Mouse (Mus musculus) A20 (cell line): Measurements from ENCODE around the gene Cplx3.

ENCODE experiments used
- DNase-seq: peaks from one replicate; pipeline ENCODE4 v3.0.0-alpha.2; 2011; ENCODE audit warnings: low read depth, low spot score

The Cplx3 gene

GRCm38 (mm10) chr9:57606139-57606851 is at the start of gene Cplx3:
Gene Cplx3, minus strand, starts transcription at chr9:57606281.
- no peak for DNase-seq

DNA sequence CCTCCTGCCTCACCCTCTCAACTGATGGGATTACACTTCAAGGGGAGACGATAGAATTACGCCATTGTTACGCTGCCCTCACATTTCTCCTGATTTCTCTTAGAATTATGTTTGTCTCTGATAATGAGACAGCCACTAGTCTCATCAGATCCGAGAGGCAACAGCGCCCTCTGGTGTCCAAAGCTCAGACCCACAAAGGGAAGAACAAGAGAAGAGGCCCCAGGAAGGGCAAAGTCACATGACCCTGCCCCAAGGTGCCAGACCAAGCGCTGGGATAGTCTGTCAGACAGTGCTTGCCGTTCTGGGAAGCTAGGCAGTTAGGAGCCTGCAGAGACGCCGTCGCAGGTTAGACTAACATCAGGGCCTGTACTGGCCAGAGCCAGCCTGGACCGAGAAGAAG is 49.7 kb upstream of the Cplx3 start:
- peak; percentile 92 for DNase-seq

DNA sequence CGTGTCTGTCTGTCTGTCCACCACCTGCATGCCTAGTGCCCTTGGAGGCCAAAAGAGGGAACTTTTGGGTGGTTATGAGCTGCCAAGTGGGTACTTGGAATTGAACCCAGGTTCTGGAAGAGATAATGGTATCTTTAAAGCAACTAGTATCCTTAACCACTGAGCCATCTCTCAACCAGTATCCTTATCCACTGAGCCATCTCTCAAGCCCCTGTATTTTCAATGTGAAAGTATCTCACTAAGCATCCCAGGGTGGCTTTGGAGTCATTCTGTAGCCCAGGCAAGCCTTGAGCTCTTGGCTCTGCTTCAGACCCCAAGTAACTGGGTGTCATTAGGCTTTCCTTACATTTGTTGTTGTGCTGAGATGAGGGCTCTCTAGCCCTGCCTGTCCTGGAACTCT is 48.9 kb upstream of the Cplx3 start:
- no peak for DNase-seq

- no peak for DNase-seq
Observed at GRCm38 (mm10) chr9:57653283-57653682, 47.2 kb upstream of the Cplx3 start, which contains the start of gene Csk. Gene Csk, minus strand, starts transcription at chr9:57653631.

DNA sequence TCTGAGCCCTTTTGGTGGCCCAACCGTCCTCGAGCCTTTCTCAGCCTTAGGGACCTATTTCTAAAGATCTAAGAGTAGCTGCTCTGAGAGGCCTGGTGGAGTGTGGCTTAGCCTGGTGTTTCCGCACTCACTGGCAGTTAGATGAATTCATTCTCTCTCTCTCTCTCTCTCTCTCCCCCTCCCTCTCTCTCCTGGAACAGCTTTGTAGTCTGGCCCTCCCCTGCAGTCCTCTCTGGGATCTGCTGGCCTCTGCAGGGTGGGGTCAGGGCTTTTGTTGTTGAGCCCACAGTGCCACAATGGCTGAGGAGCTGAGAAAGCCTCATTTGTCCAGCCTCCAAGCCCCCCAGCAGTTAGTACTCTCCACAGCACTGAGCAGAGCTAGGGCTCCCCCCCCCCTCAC is 46.8 kb upstream of the Cplx3 start:
- DNase-seq: no peak

- DNase-seq: no peak
Observed at GRCm38 (mm10) chr9:57652351-57652750, 46.3 kb upstream of the Cplx3 start.

GRCm38 (mm10) chr9:57650786-57651311 is 44.8 kb upstream of the Cplx3 start:
- peak; percentile 91 for DNase-seq

GRCm38 (mm10) chr9:57650130-57650785 is 44.2 kb upstream of the Cplx3 start:
- no peak for DNase-seq

- DNase-seq: no peak
Observed at GRCm38 (mm10) chr9:57647286-57648108, 41.4 kb upstream of the Cplx3 start.

- no peak for DNase-seq
Observed at GRCm38 (mm10) chr9:57646551-57647103, 40.5 kb upstream of the Cplx3 start.

DNA sequence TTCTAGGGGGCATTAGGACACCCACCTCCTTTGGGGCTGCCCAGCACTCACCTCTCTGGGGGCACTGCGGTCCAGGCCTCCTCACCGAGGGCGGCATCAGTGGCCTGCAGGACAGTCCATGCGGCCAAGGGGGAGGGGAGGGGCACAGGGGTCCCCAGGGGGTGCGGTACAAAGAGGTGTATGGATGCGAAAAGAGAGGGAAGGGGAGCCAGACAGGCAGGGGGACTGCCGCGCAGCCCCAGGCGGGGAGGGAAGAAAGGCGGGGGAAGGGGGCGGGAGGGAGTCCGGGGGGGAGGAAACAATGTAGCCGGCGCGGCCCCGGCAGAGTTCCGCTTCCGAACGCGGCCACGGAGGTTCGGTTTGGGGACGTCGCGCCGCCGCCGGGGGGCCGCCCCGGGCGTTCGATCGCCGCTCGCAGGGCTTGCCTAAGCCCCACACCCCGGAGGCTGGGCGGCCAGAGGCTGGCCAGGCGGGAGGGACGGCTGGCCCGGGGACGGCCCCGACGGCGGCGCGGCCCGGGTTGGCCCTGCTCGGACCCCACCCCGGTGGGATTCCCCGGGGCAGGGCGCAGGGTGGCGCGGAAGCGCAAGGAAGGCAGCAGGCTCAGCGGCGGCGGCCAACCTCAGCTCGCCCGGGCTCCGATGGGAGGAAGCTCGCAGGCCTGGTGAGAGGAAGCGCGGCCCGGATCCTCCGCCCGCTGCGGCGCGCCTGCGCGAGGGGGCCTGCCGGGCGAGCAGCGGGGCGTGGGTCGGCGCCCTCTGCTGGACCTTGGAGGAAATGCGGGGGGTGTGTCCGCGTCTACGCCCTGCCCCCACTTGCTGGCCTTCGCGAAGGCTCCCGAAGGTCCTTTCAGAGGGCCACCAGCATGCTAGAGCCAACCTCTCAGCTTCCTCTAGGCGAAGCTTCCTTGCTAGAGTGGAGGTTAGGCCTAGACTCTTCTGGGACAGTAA is 39.1 kb upstream of the Cplx3 start:
- DNase-seq: peak; percentile 95

DNA sequence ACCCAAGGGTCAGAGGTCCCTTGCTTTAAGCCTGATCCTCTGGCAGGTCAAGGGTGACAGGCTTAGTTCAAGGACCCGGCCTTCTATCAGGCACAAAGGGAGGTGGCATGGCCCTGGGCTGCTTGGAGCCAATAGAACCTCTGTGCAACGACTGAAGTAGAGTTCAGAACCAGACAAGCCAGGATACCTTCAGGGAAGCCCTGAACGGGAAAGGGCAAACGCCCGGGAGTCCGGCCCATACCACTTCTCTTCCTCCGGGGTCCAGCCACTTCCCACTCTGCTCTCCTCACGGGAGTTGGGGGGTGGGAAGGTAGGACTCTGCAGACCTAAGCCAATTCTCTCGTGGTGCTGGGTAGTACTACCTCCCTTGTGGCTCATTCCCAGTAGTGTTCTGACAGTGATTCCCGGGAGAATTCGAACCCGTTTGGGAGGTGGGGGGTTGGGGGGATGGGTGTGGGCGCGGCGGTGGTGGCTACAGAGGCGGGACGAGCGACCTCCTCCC is 38.4 kb upstream of the Cplx3 start:
- DNase-seq: peak; percentile 53

- DNase-seq: peak; percentile 59
Observed at GRCm38 (mm10) chr9:57643856-57644180, 37.7 kb upstream of the Cplx3 start.

- peak; percentile 88 for DNase-seq
Observed at GRCm38 (mm10) chr9:57643169-57643855, 37.2 kb upstream of the Cplx3 start.

DNA sequence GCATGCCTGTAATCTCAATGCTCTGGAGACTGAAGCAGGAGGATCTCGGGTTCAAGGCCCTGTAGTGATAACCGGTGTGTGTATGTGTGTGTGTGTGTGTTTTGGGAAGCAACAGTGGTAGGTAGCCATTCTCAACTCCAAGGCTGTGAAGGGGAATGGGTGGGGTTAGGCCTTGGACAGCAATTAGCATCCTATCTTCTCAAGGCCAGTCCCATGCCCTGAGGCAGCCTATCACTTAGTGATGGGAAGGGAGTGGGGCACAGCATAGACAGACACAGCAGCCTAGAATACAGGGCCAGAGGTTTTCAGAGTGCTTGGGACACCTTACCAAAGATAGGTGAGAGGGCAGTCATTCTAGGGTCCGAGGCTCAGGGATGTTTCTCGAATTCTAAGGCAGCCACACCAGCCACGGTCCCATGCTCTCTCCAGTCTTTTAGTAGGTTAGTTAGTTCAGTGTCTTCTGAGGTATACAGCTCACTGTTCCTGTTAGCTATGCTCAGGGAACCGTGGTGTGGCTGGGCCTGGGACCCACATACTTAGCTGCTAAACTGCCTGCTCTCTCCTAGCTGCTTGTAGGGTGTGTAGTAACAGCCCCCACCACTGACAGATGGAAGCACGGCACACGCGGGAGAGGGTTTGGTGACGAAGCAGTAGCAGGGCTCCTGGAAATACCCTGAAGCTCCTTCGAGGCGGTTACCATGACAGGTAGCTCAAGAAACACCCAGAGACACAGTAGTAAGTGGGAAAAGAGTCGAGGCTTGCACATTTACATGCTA is 35.9 kb upstream of the Cplx3 start:
- peak; percentile 52 for DNase-seq

DNA sequence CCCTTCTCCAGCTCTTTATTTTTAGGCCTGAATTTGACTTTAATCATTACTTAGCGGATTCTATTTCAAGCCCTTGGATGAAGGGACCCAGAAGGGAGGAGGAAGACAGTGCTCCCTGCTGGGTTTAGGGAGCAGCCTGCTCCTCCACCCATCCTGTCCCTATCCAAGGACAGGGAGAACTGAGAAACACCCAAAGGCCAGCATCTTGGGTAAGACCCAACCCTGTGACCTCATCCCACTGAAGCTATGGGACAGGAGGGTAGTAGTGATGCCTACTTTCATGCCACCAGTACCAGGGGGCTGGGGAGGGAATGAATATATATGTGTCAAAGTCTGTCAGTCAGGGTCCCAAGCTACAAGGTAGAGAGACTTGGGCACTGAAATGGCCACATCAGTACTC is 34.9 kb upstream of the Cplx3 start:
- DNase-seq: no peak

DNA sequence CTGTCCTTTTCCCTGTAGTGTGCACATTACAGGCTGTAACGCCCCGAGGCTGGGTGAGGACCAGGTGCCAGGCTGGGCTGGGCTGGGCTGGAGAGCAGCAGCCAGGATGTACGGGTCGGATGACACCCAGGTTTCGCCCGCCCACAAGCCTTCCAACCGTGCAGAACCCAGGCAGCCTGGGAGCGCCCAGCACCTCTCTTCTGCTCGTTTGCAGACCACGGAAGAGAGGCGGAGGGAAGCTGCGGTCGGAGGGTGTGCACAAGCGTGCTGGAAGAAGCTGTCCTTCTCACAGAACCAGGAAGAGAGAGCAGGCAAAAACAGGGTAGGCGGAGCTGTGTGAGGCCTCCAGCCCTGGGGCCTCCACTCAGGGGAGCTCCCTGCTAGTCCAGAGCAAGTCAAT is 34.3 kb upstream of the Cplx3 start:
- DNase-seq: peak; percentile 95

DNA sequence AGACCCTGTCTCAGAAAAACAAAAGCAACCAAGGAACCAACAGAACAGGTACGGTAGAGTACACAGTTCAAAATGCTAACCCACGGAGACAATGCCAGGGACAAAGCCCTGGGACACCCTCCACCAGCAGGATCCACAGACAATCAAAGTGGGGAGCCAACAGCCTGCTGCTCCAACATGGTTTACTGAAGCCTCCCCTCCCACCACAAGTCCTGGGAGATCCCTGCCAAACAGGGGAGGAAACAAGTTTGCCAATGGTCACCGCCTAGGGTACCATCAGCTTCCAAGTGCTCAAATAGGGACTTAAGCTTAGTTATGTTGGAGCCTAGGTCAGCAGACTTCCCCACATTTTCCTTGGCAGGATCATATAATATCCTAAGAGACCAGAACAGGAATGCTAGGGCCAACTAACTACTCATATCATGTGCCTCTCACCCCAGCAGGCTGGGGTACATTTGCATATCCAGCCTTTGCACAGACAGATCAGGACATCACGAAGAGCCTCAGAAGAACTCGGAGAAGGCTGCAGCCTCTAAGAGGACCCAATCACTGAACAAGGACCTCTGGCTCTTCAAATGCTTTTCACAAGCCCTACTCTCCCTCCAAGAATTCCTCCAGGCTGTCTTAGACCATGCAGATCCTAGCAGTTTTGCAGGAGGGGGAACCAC is 33.7 kb upstream of the Cplx3 start:
- peak; percentile 76 for DNase-seq
